Mouse (Mus musculus): ENCODE results near the gene Plekhh2.

- no peak for TF ChIP-seq POLR2A (IDR thresholded peaks at IDR 0.05; ENCODE audit: borderline replicate concordance, low read depth, low read length)
- TF ChIP-seq CTCF (IDR thresholded peaks at IDR 0.05; ENCODE audit: low read depth, low read length) = no peak
These were observed 73.4 kb downstream of the Plekhh2 start for GRCm38 (mm10) chr17:84585104-84585503.

Data from bone marrow macrophage, adult 2 months (primary cell).